Mouse (Mus musculus) CH12.LX (cell line): ENCODE measurements at regions not wholly inside any gene's neighbourhood (a gene's known extent, or its start where the extent isn't known, plus 50 kb on each side); places are given as distances from the start of the nearest gene placed in this dataset.

Source experiments
- DNase-seq: peaks from one replicate; pipeline ENCODE4 v3.0.0-alpha.2; 2013; ENCODE audit errors: extremely low read depth
- H3K27ac ChIP-seq: 2 replicates; pipeline ENCODE4 v1.5.1; 2012; ENCODE audit warnings: low read depth, mild to moderate bottlenecking, control low read depth, moderate library complexity; ENCODE audit not compliant: insufficient read depth
- H3K27me3 ChIP-seq: replicated peaks from 2 replicates; pipeline ENCODE3; 2012; ENCODE audit warnings: inconsistent platforms
- H3K36me3 ChIP-seq, 2 experiments: replicated peaks in 1 of 2; 2 replicates each; pipeline versions ENCODE3 to v1.6.1; 2012; ENCODE audit warnings: inconsistent platforms in 1 of 2, low read length in 1 of 2, mild to moderate bottlenecking in 1 of 2, mixed read lengths in 1 of 2, moderate library complexity in 1 of 2; ENCODE audit not compliant: control insufficient read depth in 1 of 2, insufficient read depth in 1 of 2
- H3K4me1 ChIP-seq, 2 experiments: 2 replicates each; pipeline ENCODE4 v1.6.1; 2012; ENCODE audit warnings: inconsistent platforms in 1 of 2, moderate library complexity in 1 of 2; ENCODE audit not compliant: insufficient read depth in 2 of 2, control insufficient read depth in 1 of 2
- H3K4me2 ChIP-seq: 2 replicates; pipeline ENCODE4 v1.6.1; 2012; ENCODE audit warnings: low read depth, mild to moderate bottlenecking, control low read depth; ENCODE audit not compliant: poor library complexity, insufficient read depth, severe bottlenecking
- H3K4me3 ChIP-seq, 3 experiments: fragments of 150-350 bp in 1 of 3; sonication (generic) in 1 of 3; replicated peaks in 1 of 3; 2 replicates each; pipeline versions ENCODE3 to v1.5.1; 2011 to 2012; ENCODE audit warnings: low read depth in 2 of 3, low read length in 2 of 3, mild to moderate bottlenecking in 2 of 3, moderate library complexity in 2 of 3, control low read depth in 1 of 3, improper control_type of control experiment in 1 of 3, inconsistent platforms in 1 of 3, mixed read lengths in 1 of 3; ENCODE audit not compliant: poor library complexity in 1 of 3
- H3K79me2 ChIP-seq: replicated peaks from 2 replicates; pipeline ENCODE4 v1.6.1; 2012; ENCODE audit warnings: mild to moderate bottlenecking, moderate library complexity; ENCODE audit not compliant: control insufficient read depth, poor library complexity, insufficient read depth, severe bottlenecking; ENCODE audit errors: extremely low read depth
- H3K9ac ChIP-seq: 2 replicates; pipeline ENCODE4 v1.6.1; 2012; ENCODE audit warnings: low read depth, mild to moderate bottlenecking, control low read depth, moderate library complexity; ENCODE audit not compliant: insufficient read depth
- H3K9me3 ChIP-seq: replicated peaks from 2 replicates; pipeline ENCODE3; 2012; ENCODE audit warnings: low read length, inconsistent platforms, mixed read lengths
- CHD1 ChIP-seq: IDR thresholded peaks from 2 replicates; pipeline ENCODE4 v1.6.1; 2012; ENCODE audit warnings: low read depth, low read length, improper control_type of control experiment, inconsistent platforms
- CHD2 ChIP-seq: IDR thresholded peaks from 2 replicates; pipeline ENCODE4 v1.6.1; 2011; ENCODE audit warnings: low read length, improper control_type of control experiment
- CTCF ChIP-seq, 2 experiments: IDR thresholded peaks in 1 of 2; conservative IDR thresholded peaks in 1 of 2; 2 replicates each; pipeline ENCODE4 v1.5.1; 2011 to 2012; ENCODE audit warnings: low read depth in 2 of 2, low read length in 2 of 2, improper control_type of control experiment in 1 of 2, inconsistent platforms in 1 of 2, mild to moderate bottlenecking in 1 of 2, moderate library complexity in 1 of 2
- E2F4 ChIP-seq: IDR thresholded peaks from 2 replicates; pipeline ENCODE4 v1.6.1; 2011; ENCODE audit warnings: low read depth, low read length, improper control_type of control experiment; ENCODE audit not compliant: insufficient replicate concordance
- ELF1 ChIP-seq: IDR thresholded peaks from 2 replicates; pipeline ENCODE4 v1.6.1; 2014; ENCODE audit warnings: low read depth, mild to moderate bottlenecking, inconsistent platforms, low read length, improper control_type of control experiment
- HCFC1 ChIP-seq: IDR thresholded peaks from 2 replicates; pipeline ENCODE4 v1.6.1; 2012; ENCODE audit warnings: low read depth, mild to moderate bottlenecking, inconsistent platforms, low read length, improper control_type of control experiment
- JUN ChIP-seq: IDR thresholded peaks from 2 replicates; pipeline ENCODE4 v1.6.1; 2011; ENCODE audit warnings: low read depth, mild to moderate bottlenecking, low read length, improper control_type of control experiment, moderate library complexity; ENCODE audit not compliant: insufficient read depth
- MAFK ChIP-seq: IDR thresholded peaks from 2 replicates; pipeline ENCODE4 v1.6.1; 2011; ENCODE audit warnings: low read length, improper control_type of control experiment; ENCODE audit not compliant: insufficient replicate concordance
- MXI1 ChIP-seq: IDR thresholded peaks from 2 replicates; pipeline ENCODE4 v1.6.1; 2011; ENCODE audit warnings: mild to moderate bottlenecking, low read depth, low read length, improper control_type of control experiment
- MYC ChIP-seq: IDR thresholded peaks from 2 replicates; pipeline ENCODE4 v1.6.1; 2011; ENCODE audit warnings: low read depth, mild to moderate bottlenecking, improper control_type of control experiment, low read length
- NELFE ChIP-seq: IDR thresholded peaks from 2 replicates; pipeline ENCODE4 v1.6.1; 2011; ENCODE audit warnings: low read depth, low read length, improper control_type of control experiment
- PAX5 ChIP-seq: IDR thresholded peaks from 2 replicates; pipeline ENCODE4 v1.6.1; 2012; ENCODE audit warnings: low read length, inconsistent platforms, mixed read lengths
- POLR2A ChIP-seq: IDR thresholded peaks from 2 replicates; pipeline ENCODE4 v1.6.1; 2011; ENCODE audit warnings: low read depth, mild to moderate bottlenecking, improper control_type of control experiment, low read length
- RAD21 ChIP-seq: IDR thresholded peaks from 2 replicates; pipeline ENCODE4 v1.6.1; 2011; ENCODE audit warnings: low read depth, mild to moderate bottlenecking, low read length, improper control_type of control experiment, moderate library complexity
- RCOR1 ChIP-seq: conservative IDR thresholded peaks from 2 replicates; pipeline ENCODE4 v1.6.1; 2012; ENCODE audit warnings: low read depth, mild to moderate bottlenecking, inconsistent platforms, low read length, improper control_type of control experiment
- SMC3 ChIP-seq: IDR thresholded peaks from 2 replicates; pipeline ENCODE4 v1.6.1; 2011; ENCODE audit warnings: low read depth, low read length, improper control_type of control experiment
- TCF12 ChIP-seq: IDR thresholded peaks from 2 replicates; pipeline ENCODE4 v1.6.1; 2014; ENCODE audit warnings: low read depth, mild to moderate bottlenecking, inconsistent platforms, low read length, improper control_type of control experiment
- USF1 ChIP-seq: IDR thresholded peaks from 2 replicates; pipeline ENCODE4 v1.6.1; 2014; ENCODE audit warnings: low read depth, mild to moderate bottlenecking, inconsistent platforms, low read length, improper control_type of control experiment
- ZC3H11A ChIP-seq: IDR thresholded peaks from 2 replicates; pipeline ENCODE4 v1.6.1; 2012; ENCODE audit warnings: low read depth, mild to moderate bottlenecking, inconsistent platforms, low read length, improper control_type of control experiment
- ZNF384 ChIP-seq: IDR thresholded peaks from 2 replicates; pipeline ENCODE4 v1.6.1; 2012; ENCODE audit warnings: low read depth, low read length, improper control_type of control experiment, inconsistent platforms
- dilution Hi-C: fragments of 300-500 bp; cut with MboI; formaldehyde crosslinking; loops from 2 replicates; pipeline ENCODE4 v1.14.3; 2020; ENCODE audit warnings: low sequenced_read_pairs; ENCODE audit not compliant: extremely low pct_unique_long_range_greater_than_20kb, extremely low pct_ligation_motif_present
- in situ Hi-C: fragments of 300-500 bp; cut with MboI; formaldehyde crosslinking; loops from 3 replicates; pipeline ENCODE4 v1.14.3; 2019; ENCODE audit warnings: low sequenced_read_pairs, low pct_ligation_motif_present, low pct_unique_long_range_greater_than_20kb, mixed read lengths

- Histone ChIP-seq H3K4me2 (no peak overlapping the region), H3K27me3 (no peaks in the 10 kb centered on the region), H3K27ac (no peak overlapping the region)
- dilution Hi-C loops: no loop called here
- DNase-seq: no peak
- TF ChIP-seq MXI1 (no peak), MYC (no peak), MAFK (no peak), JUN (no peak)
- TF ChIP-seq, all 38 proteins: peak for 0
- in situ Hi-C loops: no loop called here
- H3K79me2 ChIP-seq: no peaks in the 10 kb centered on the region
- no peaks in the 10 kb centered on the region for H3K4me1 ChIP-seq
- no peak overlapping the region for H3K4me3 ChIP-seq
- no peaks in the 10 kb centered on the region for H3K9me3 ChIP-seq
- H3K36me3 ChIP-seq: no peaks in the 10 kb centered on the region
- H3K9ac ChIP-seq: no peak overlapping the region
These were observed 289.3 kb downstream of the Casp12 start for GRCm38 (mm10) chr9:5634461-5634953.

- Histone ChIP-seq H3K27ac (no peak overlapping the region), H3K4me3 (no peak overlapping the region), H3K4me1 (no peaks in the 10 kb centered on the region), H3K79me2 (no peaks in the 10 kb centered on the region), H3K36me3 (no peaks in the 10 kb centered on the region), H3K9me3 (no peaks in the 10 kb centered on the region), H3K9ac (no peak overlapping the region), H3K27me3 (no peaks in the 10 kb centered on the region), H3K4me2 (no peak overlapping the region)
- dilution Hi-C loops (no loop called here), in situ Hi-C loops (no loop called here)
- peak; percentile 76 for TF ChIP-seq RAD21
- TF ChIP-seq CTCF (conservative IDR thresholded peaks at IDR 0.05 in 1 of 2, IDR thresholded peaks at IDR 0.05 in 1 of 2; ENCODE audit: low read depth in 2 of 2, low read length in 2 of 2): peak in 1 of 2 experiments; percentile 78; a peak in 2 of 4 replicates
- TF ChIP-seq MYC: no peak
- no peak for TF ChIP-seq E2F4
- no peak for TF ChIP-seq POLR2A
- no peak for TF ChIP-seq TCF12
- TF ChIP-seq ZC3H11A: peak; percentile 21; the same call in 1 of the 2 replicates
- no peak for TF ChIP-seq ELF1
- peak; percentile 83 for TF ChIP-seq SMC3
- no peak for TF ChIP-seq HCFC1
- DNase-seq: peak; percentile 51
These were observed 289.7 kb downstream of the Casp12 start for GRCm38 (mm10) chr9:5634969-5635368.

DNA sequence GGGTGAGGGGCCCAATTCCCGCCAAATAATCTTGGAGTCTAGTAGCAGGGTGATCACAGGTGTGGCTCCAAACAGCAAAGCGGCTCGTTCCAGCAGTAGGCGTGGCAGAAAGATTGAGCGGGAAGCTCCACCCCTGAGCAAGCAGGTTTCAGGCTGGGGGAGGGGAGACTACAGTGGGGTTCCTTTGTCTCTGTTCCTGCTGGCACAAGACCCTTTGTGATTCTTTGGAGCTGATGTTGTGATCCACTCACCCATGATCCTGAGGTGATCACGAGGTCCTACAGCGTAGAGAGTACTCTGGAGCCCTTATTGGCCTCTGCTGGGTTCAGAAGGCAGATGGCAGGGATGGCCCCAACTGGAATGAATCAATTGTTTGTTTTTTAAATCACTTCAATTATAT lies 318.7 kb downstream of the Casp12 start:
- H3K79me2 ChIP-seq: no peaks in the 10 kb centered on the region
- H3K4me3 ChIP-seq: no peak overlapping the region
- TF ChIP-seq CHD2: no peak
- TF ChIP-seq ZC3H11A: no peak
- TF ChIP-seq NELFE: no peak
- TF ChIP-seq USF1: no peak
- no peak for TF ChIP-seq TCF12
- no peak for TF ChIP-seq RCOR1
- TF ChIP-seq PAX5: no peak
- no peak for TF ChIP-seq ZNF384
- TF ChIP-seq E2F4: no peak
- TF ChIP-seq SMC3: no peak
- TF ChIP-seq CHD1: no peak
- no peak for TF ChIP-seq CTCF (conservative IDR thresholded peaks at IDR 0.05 in 1 of 2, IDR thresholded peaks at IDR 0.05 in 1 of 2; ENCODE audit: low read depth in 2 of 2, low read length in 2 of 2)
- no peak for TF ChIP-seq ELF1
- TF ChIP-seq MAFK: no peak
- H3K4me1 ChIP-seq: no peaks in the 10 kb centered on the region
- H3K36me3 ChIP-seq: no peaks in the 10 kb centered on the region
- DNase-seq: no peak
- no peak overlapping the region for H3K27ac ChIP-seq
- no peaks in the 10 kb centered on the region for H3K27me3 ChIP-seq
- in situ Hi-C loops: no loop called here
- H3K9ac ChIP-seq: no peak overlapping the region
- no peaks in the 10 kb centered on the region for H3K9me3 ChIP-seq
- no peak overlapping the region for H3K4me2 ChIP-seq
- dilution Hi-C loops: no loop called here
